Mouse (Mus musculus) embryonic facial prominence, embryonic 11.5 days (tissue): ENCODE results near the gene Mtus2. TPM values are rescaled to one million over a fixed set of nuclear protein-coding genes. Genes with fewer than 3 reads are reported as not detected.

Experiments
- ATAC-seq: fragments of 200-750 bp; cut with Nextera tagmentation; replicated peaks from 2 replicates; pipeline ENCODE4 v1.8.0; 2017; ENCODE audit warnings: low read depth; ENCODE audit not compliant: insufficient number of reproducible peaks, low FRiP score, low TSS enrichment
- DNase-seq: peaks from one replicate; pipeline ENCODE4 v3.0.0-alpha.2; 2015; ENCODE audit warnings: low spot score
- H3K27ac ChIP-seq: fragments of 300-500 bp; sonication (generic); replicated peaks from 2 replicates; pipeline ENCODE4 v1.5.1; 2014; ENCODE audit warnings: mild to moderate bottlenecking, low read depth, low read length, control low read depth
- H3K27me3 ChIP-seq: fragments of 300-500 bp; sonication (generic); 2 replicates; pipeline ENCODE4 v1.6.1; 2014; ENCODE audit warnings: mild to moderate bottlenecking, low read length, moderate library complexity, mixed read lengths; ENCODE audit not compliant: control insufficient read depth, insufficient read depth
- H3K36me3 ChIP-seq: fragments of 300-500 bp; sonication (generic); replicated peaks from 2 replicates; pipeline ENCODE4 v1.6.1; 2014; ENCODE audit warnings: low read depth, mild to moderate bottlenecking, low read length, moderate library complexity, mixed read lengths; ENCODE audit not compliant: control insufficient read depth, insufficient read depth
- H3K4me1 ChIP-seq: fragments of 300-500 bp; sonication (generic); 2 replicates; pipeline ENCODE4 v1.6.1; 2014; ENCODE audit warnings: low read length, mixed read lengths; ENCODE audit not compliant: control insufficient read depth, insufficient read depth
- H3K4me2 ChIP-seq: fragments of 300-500 bp; sonication (generic); 2 replicates; pipeline ENCODE4 v1.6.1; 2014; ENCODE audit warnings: low read depth, mild to moderate bottlenecking, control low read depth, low read length, moderate library complexity
- H3K4me3 ChIP-seq: fragments of 300-500 bp; sonication (generic); 2 replicates; pipeline ENCODE4 v1.5.1; 2014; ENCODE audit warnings: low read depth, low read length, control low read depth
- H3K9ac ChIP-seq: fragments of 300-500 bp; sonication (generic); replicated peaks from 2 replicates; pipeline ENCODE4 v1.6.1; 2014; ENCODE audit warnings: mild to moderate bottlenecking, control low read depth, low read length
- H3K9me3 ChIP-seq: fragments of 300-500 bp; sonication (generic); replicated peaks from 2 replicates; pipeline ENCODE4 v1.6.1; 2016; ENCODE audit warnings: mild to moderate bottlenecking, low read length, inconsistent platforms, mixed read lengths; ENCODE audit not compliant: control insufficient read depth
- WGBS: fragments of 180-500 bp; shearing (Covaris S2); extraction: QIAGEN DNeasy Blood & Tissue Kit; methylation state at CpG from one replicate; pipeline ENCODE4 v1.1.7; 2014; 5-methylcytosine and 5-hydroxymethylcytosine counted together
- polyA plus RNA-seq: library from polyadenylated mRNA; unstranded; fragments of >200 nt; fragmentation: Nextera tagmentation; extraction: Ambion mirVana; gene quantifications from 2 replicates; pipeline ENCODE4 v1.2.1, GENCODE M21; 2014

The Mtus2 gene
- polyA plus RNA-seq, 1 experiment from 2014 or later, result 10.6 TPM

- Histone ChIP-seq H3K4me2 (no peak overlapping the region), H3K9ac (no peak overlapping the region), H3K27me3 (no peaks in the 10 kb centered on the region), H3K4me1 (no peaks in the 10 kb centered on the region), H3K27ac (no peak overlapping the region), H3K9me3 (no peaks in the 10 kb centered on the region), H3K36me3 (no peaks in the 10 kb centered on the region), H3K4me3 (no peak overlapping the region)
- DNase-seq (no peak), ATAC-seq (no peak)
- WGBS, result 87% methylated on average over 22 of the region's 22 CpGs
Observed at GRCm38 (mm10) chr5:148363441-148364113, 406.5 kb downstream of the Mtus2 start.

Other genes with a start within 250 kb of the Mtus2 start
- 9.6 and 12.5 TPM in 2 replicates for gene Flt1, start 231.3 kb upstream of the Mtus2 start, polyA plus RNA-seq
- 592 TPM in 2 replicates for gene Pomp, start 96.9 kb upstream of the Mtus2 start, polyA plus RNA-seq
- 2.6 and 3.6 TPM in 2 replicates for gene Slc46a3, start 62.5 kb upstream of the Mtus2 start, polyA plus RNA-seq